Mouse (Mus musculus) embryo, embryonic 11 days (tissue): Measurements from ENCODE around the gene Fam155a.
A peak's percentile ranks its signal among the peaks of the same experiment; 100 is the strongest.

ENCODE experiments used
- DNase-seq: peaks from one replicate; pipeline ENCODE4 v3.0.0-alpha.2; 2015

Fam155a gene

DNA sequence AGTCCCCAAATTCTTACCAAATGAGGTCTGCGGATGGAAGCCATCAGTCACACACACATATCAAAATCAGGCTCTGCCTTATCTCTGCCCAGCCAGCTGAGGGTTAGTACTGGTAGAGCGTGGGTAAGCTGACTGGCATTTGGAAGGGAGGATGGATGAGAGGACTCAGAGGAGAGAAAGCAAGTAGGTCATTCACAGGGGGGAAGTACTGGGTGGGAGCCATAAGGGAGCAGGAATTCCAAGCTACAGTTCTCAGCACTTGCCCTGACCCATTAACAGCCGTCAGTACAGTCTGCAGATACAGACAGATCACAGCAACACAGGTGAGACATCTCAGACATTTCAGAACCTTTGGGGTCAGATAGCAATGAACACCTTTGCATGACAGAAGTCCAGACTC lies 300.8 kb downstream of the Fam155a start:
- no peak for DNase-seq

- DNase-seq = no peak
Observed at GRCm38 (mm10) chr8:9461111-9461510, 309.9 kb downstream of the Fam155a start.

GRCm38 (mm10) chr8:9460707-9461106 lies 310.3 kb downstream of the Fam155a start:
- DNase-seq = no peak

DNA sequence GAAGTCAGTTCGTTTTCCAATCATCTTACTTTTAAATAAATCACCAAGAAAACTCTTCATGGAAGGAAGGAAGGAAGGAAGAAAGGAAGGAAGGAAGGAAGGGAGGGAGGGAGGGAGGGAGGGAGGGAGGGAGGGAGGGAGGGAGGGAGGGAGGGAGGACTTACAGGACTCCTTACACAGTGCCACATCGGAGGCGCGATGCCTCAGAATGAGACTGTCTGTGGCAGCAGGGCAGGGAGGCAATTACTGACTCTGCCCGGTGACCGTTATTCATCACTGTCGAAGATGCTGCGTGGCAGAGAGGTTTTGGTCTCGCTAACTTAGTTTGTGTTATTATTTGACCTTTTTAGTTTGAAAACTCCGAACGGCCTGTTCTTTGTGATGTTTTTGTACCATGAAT lies 312.3 kb downstream of the Fam155a start:
- no peak for DNase-seq

- DNase-seq = no peak
Observed at GRCm38 (mm10) chr8:9455138-9455537, 315.8 kb downstream of the Fam155a start.

DNA sequence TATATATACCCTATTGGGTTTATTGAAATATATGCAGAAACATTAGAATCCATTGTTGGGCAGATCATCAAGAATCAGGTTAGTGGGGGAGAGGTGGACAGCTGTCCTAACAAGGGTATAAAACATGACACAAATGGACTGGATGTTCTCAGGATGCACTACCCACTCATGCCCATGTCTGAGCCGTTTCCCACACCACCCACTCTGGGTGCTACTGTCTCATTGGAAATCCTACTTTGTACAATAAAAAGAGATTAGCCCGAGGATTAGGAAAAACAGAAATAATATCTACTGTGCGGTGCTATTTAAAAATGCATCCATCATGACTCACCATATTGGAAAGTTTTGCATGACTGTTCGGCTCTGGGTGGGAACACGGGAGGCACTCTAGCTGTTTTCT lies 317.2 kb downstream of the Fam155a start:
- no peak for DNase-seq

DNA sequence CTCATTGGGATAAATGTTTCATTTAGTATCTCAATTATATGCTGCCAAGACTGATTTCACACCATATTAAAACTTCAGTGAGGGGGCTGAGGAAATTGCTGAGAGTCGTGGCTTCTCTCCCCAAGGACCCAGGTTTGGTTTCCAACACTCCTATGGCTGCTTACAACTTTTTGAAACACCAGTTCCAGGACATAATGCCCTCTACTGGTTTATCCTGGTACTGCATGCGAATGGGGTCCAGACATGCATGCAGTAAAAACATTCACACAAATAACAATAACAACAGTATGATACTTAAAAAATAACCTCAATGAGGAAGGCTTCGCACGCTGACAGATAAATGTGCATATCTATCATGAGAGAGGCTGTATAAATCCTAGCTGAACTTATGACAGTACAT lies 319.4 kb downstream of the Fam155a start:
- DNase-seq = no peak

DNA sequence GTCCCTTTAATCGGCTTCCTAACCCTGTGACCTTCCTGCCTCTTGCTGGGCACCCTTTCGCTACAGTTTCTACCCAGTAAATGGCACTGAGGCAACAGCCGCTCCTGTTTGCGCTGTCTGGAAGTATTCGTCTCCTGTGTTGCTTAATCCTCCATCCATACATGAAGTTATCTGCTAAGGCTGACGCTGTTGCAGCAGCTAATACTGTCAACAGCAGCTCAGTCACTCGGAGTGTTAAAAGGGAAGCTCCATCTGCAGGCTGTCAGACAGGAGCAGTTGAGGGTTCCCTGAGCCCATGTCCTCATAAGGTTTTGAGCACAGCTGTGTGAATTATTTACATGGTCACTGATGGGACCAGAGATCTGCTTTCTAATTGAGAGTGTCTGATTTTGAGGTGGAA lies 322.3 kb downstream of the Fam155a start:
- no peak for DNase-seq

DNA sequence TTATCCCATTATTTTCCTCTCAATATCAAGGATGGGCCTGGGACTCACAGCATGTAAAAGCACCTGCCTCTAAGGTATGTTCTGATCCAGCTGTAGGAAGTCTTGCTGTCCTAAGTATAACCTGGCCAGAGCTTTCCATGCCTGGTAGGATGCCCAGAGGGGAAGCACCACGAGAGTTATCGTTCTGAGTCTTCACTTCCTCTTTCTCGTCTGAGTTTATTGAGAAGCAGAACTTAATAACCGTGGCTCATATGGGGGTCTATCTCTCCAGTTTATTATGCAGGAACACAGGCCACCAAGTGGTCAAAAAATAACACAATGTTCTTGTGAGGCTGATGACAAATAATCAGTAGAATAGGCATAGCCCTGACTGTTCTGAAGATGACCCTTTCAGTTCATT lies 333.1 kb downstream of the Fam155a start:
- no peak for DNase-seq

DNA sequence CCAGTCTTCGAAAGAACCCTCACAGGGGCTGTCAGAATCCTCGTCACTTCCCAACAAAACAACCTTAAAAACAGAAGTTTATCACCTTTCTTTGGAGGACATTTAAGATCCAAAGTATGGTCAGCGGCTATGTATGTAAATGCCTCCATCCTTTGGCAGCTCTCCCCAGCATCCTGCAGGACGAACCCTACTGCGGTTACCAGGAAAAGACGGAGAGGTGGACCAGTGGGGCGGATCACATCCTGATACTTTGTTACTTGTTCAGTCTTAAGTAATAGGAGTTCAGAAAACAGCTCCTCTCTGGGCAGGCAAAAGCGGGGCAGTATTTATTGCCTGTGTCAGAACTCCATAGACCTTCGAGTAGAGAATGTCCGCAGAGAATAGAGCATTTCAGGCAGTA lies 335.5 kb downstream of the Fam155a start:
- peak; percentile 35 for DNase-seq

- no peak for DNase-seq
Observed at GRCm38 (mm10) chr8:9432635-9433372, 338.2 kb downstream of the Fam155a start.

GRCm38 (mm10) chr8:9428846-9429245 lies 342.1 kb downstream of the Fam155a start:
- DNase-seq = no peak

GRCm38 (mm10) chr8:9424069-9424468 lies 346.9 kb downstream of the Fam155a start:
- no peak for DNase-seq

DNA sequence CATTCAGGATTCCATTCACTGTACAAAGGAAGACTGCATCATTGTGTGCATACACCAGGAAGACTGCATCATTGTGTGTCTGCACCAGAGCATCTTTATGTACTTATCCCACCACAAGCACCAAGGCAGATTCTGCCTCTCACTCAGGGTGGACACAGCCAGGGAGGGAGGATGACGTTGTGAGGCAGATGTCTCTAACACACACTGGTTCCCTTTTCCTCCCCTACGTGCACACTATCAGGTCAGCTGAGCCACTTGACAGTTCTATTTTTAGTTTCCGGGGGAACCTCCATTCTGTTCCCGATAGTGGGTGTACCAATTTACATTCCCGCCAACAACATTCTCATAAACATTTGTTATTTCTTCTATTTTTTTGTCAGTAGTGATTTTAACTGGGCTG lies 347.4 kb downstream of the Fam155a start:
- DNase-seq = no peak

DNA sequence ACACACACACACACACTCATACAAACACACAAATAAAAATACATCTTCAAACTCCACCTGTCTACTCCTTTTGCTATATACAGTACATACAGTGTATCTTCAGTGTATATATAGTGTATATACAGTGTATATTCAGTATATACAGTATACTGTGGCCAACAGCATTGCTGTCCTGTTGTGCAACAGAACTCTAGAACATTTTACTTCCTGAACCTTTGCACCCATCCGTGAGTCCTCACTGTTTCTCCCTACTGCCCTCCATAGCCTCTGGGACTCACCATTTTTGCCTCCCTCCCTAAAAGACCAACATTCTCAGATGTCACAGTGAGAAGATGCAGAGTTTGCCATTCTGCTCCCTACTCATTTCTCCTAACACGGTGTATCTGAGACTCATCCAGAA lies 347.8 kb downstream of the Fam155a start:
- no peak for DNase-seq

- no peak for DNase-seq
Observed at GRCm38 (mm10) chr8:9418856-9419800, 351.8 kb downstream of the Fam155a start.

DNA sequence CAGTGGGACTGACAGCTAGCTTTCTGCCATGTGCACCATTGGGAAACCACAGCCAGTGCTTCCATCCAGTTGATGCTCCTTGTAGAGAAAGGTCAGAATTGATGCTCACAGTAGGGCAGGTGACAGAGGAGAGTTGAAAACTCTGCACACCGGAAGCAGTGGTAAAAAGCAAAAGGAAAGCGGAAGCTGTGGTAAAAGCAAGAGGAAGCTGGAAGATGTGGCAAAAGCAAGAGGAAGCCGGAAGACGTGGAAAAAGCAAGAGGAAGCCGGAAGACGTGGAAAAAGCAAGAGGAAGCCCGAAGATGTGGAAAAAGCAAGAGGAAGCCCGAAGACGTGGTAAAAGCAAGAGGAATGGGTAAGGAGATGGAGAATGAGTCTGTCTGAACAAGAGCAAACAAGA lies 354.8 kb downstream of the Fam155a start:
- DNase-seq = no peak

GRCm38 (mm10) chr8:9408480-9408879 lies 362.5 kb downstream of the Fam155a start:
- peak; percentile 28 for DNase-seq

- no peak for DNase-seq
Observed at GRCm38 (mm10) chr8:9406204-9406603, 364.8 kb downstream of the Fam155a start.

GRCm38 (mm10) chr8:9404651-9405050 lies 366.3 kb downstream of the Fam155a start:
- DNase-seq = no peak

DNA sequence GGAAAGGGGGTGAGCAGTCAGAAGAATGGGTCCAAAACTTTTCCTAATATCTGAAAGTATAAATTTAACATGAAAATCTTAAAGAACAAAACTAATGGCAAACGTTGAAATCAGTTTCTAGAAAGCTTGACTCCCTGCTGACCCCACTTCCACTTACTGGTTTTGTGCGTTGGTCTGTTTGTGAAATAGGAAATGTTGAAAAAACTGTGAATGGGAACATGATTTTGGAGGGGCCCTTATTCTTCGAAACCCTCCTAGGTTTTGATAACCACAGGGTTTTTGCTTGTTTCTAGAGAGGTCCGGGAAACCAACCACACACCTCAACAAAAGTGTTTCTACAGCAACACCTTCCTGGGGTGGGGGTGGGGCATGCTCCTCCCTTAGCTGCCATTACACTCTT lies 368.6 kb downstream of the Fam155a start:
- no peak for DNase-seq

- no peak for DNase-seq
Observed at GRCm38 (mm10) chr8:9398606-9399263, 372.2 kb downstream of the Fam155a start.

DNA sequence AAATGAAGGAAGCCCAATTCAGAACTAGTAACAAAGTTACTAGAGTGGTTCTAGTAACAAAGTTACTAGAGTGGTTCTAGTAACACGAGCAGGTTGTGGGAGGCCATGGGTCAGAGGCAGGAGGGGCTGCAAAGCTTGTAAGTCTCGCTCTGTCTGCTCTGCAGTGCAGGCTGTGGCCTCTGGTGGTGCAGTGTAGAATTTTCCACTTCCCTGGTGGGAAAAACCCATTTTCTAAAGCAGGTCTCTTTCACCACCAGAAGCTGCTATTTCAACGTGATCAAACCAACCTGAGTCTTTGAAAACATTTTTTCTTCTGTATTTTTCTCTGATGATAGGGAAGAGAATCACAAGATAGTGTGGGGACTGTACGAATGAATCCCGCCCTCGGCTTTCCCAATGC lies 372.9 kb downstream of the Fam155a start:
- DNase-seq = peak; percentile 19

- no peak for DNase-seq
Observed at GRCm38 (mm10) chr8:9394670-9395069, 376.3 kb downstream of the Fam155a start.
